Mouse (Mus musculus): ENCODE results near the gene Rai2. TPM values are rescaled to one million over a fixed set of nuclear protein-coding genes. Genes with fewer than 3 reads are reported as not detected.
"Not testable (repeated sequence)": the region's sequence is repeated elsewhere in the genome, so short reads cannot be mapped to it uniquely, and the experiment has no call there.

Gene Rai2
- polyA plus RNA-seq, 1 experiment from 2014 or later, result 2.5 TPM

GRCm38 (mm10) chrX:161733581-161734309 lies 16.9 kb downstream of the Rai2 start:
- WGBS, result 85% methylated on average over 12 of the region's 12 CpGs
- H3K27me3 ChIP-seq, result peaks cover 53% of the 10 kb centered on the region

GRCm38 (mm10) chrX:161734310-161734676 lies 17.4 kb downstream of the Rai2 start:
- Histone ChIP-seq H3K4me2 (no peak overlapping the region), H3K4me3 (replicated peaks) (no peak overlapping the region), H3K9ac (replicated peaks) (no peak overlapping the region), H3K4me1 (replicated peaks) (no peaks in the 10 kb centered on the region), H3K27me3 (peaks cover 59% of the 10 kb centered on the region), H3K36me3 (no peaks in the 10 kb centered on the region), H3K9me3 (no peaks in the 10 kb centered on the region), H3K27ac (no peak overlapping the region)
- no peak for ATAC-seq (ENCODE audit: insufficient number of reproducible peaks, insufficient read depth, low FRiP score, low TSS enrichment, low read depth)
- 82% methylated on average over 4 of the region's 4 CpGs for WGBS

More at GRCm38 (mm10) chrX:161733581-161734309, 16.9 kb downstream of the Rai2 start:
- Histone ChIP-seq H3K9ac (replicated peaks) (no peak overlapping the region), H3K27ac (no peak overlapping the region), H3K9me3 (no peaks in the 10 kb centered on the region), H3K36me3 (no peaks in the 10 kb centered on the region), H3K4me1 (replicated peaks) (no peaks in the 10 kb centered on the region), H3K4me2 (no peak overlapping the region), H3K4me3 (replicated peaks) (no peak overlapping the region)
- ATAC-seq (ENCODE audit: insufficient number of reproducible peaks, insufficient read depth, low FRiP score, low TSS enrichment, low read depth), result no peak

GRCm38 (mm10) chrX:161739374-161739773 lies 22.5 kb downstream of the Rai2 start:
- Histone ChIP-seq H3K27ac (no peak overlapping the region), H3K36me3 (no peaks in the 10 kb centered on the region), H3K4me3 (replicated peaks) (no peak overlapping the region), H3K4me1 (replicated peaks) (no peaks in the 10 kb centered on the region), H3K27me3 (peaks cover 47% of the 10 kb centered on the region), H3K9ac (replicated peaks) (no peak overlapping the region), H3K4me2 (no peak overlapping the region), H3K9me3 (no peaks in the 10 kb centered on the region)
- WGBS, result 72% methylated on average over 1 of the region's 1 CpGs
- no peak for ATAC-seq (ENCODE audit: insufficient number of reproducible peaks, insufficient read depth, low FRiP score, low TSS enrichment, low read depth)

GRCm38 (mm10) chrX:161743080-161743479 lies 26.2 kb downstream of the Rai2 start:
- H3K9me3 ChIP-seq, result no peaks in the 10 kb centered on the region
- H3K4me3 ChIP-seq (replicated peaks), result no peak overlapping the region
- no peaks in the 10 kb centered on the region for H3K36me3 ChIP-seq
- no peak overlapping the region for H3K4me2 ChIP-seq
- H3K9ac ChIP-seq (replicated peaks), result no peak overlapping the region
- no peak overlapping the region for H3K27ac ChIP-seq
- peaks cover 49% of the 10 kb centered on the region for H3K27me3 ChIP-seq
- no peak for ATAC-seq (ENCODE audit: insufficient number of reproducible peaks, insufficient read depth, low FRiP score, low TSS enrichment, low read depth)
- WGBS, result 55% methylated on average over 3 of the region's 3 CpGs
- no peaks in the 10 kb centered on the region for H3K4me1 ChIP-seq (replicated peaks)

- H3K27ac ChIP-seq, result no peak overlapping the region
- H3K9me3 ChIP-seq, result no peaks in the 10 kb centered on the region
- H3K4me1 ChIP-seq (replicated peaks), result no peaks in the 10 kb centered on the region
- no peak overlapping the region for H3K9ac ChIP-seq (replicated peaks)
- no peak overlapping the region for H3K4me2 ChIP-seq
- WGBS, result 88% methylated on average over 3 of the region's 3 CpGs
- H3K4me3 ChIP-seq (replicated peaks), result no peak overlapping the region
- H3K36me3 ChIP-seq, result no peaks in the 10 kb centered on the region
- H3K27me3 ChIP-seq, result peaks cover 53% of the 10 kb centered on the region
- no peak for ATAC-seq (ENCODE audit: insufficient number of reproducible peaks, insufficient read depth, low FRiP score, low TSS enrichment, low read depth)
Observed at GRCm38 (mm10) chrX:161745296-161745695, 28.4 kb downstream of the Rai2 start.

- WGBS, result 74% methylated on average over 2 of the region's 2 CpGs
- no peak overlapping the region for H3K4me3 ChIP-seq (replicated peaks)
- H3K4me2 ChIP-seq, result no peak overlapping the region
- H3K9ac ChIP-seq (replicated peaks), result no peak overlapping the region
- H3K4me1 ChIP-seq (replicated peaks), result no peaks in the 10 kb centered on the region
- H3K36me3 ChIP-seq, result no peaks in the 10 kb centered on the region
- ATAC-seq (ENCODE audit: insufficient number of reproducible peaks, insufficient read depth, low FRiP score, low TSS enrichment, low read depth), result no peak
- no peak overlapping the region for H3K27ac ChIP-seq
- H3K9me3 ChIP-seq, result no peaks in the 10 kb centered on the region
- peaks cover 52% of the 10 kb centered on the region for H3K27me3 ChIP-seq
Observed at GRCm38 (mm10) chrX:161747337-161747736, 30.5 kb downstream of the Rai2 start.

- ATAC-seq (ENCODE audit: insufficient number of reproducible peaks, insufficient read depth, low FRiP score, low TSS enrichment, low read depth), result no peak
- no peak overlapping the region for H3K4me3 ChIP-seq (replicated peaks)
- no peaks in the 10 kb centered on the region for H3K36me3 ChIP-seq
- H3K4me1 ChIP-seq (replicated peaks), result no peaks in the 10 kb centered on the region
- H3K27me3 ChIP-seq, result peaks cover 55% of the 10 kb centered on the region
- WGBS, result 91% methylated on average over 2 of the region's 2 CpGs
- no peaks in the 10 kb centered on the region for H3K9me3 ChIP-seq
- H3K27ac ChIP-seq, result no peak overlapping the region
- no peak overlapping the region for H3K4me2 ChIP-seq
- no peak overlapping the region for H3K9ac ChIP-seq (replicated peaks)
Observed at GRCm38 (mm10) chrX:161753514-161753913, 36.6 kb downstream of the Rai2 start.

GRCm38 (mm10) chrX:161776321-161776962 lies 59.6 kb downstream of the Rai2 start:
- H3K9me3 ChIP-seq, result no peaks in the 10 kb centered on the region
- H3K27me3 ChIP-seq, result peaks cover 70% of the 10 kb centered on the region
- ATAC-seq (ENCODE audit: insufficient number of reproducible peaks, insufficient read depth, low FRiP score, low TSS enrichment, low read depth), result no peak
- no peak overlapping the region for H3K4me2 ChIP-seq
- H3K36me3 ChIP-seq, result no peaks in the 10 kb centered on the region
- WGBS, result 85% methylated on average over 12 of the region's 12 CpGs
- no peak overlapping the region for H3K9ac ChIP-seq (replicated peaks)
- peaks cover 4% of the 10 kb centered on the region; the same call in 1 of the 2 replicates for H3K4me1 ChIP-seq (replicated peaks)
- no peak overlapping the region for H3K27ac ChIP-seq
- no peak overlapping the region for H3K4me3 ChIP-seq (replicated peaks)

GRCm38 (mm10) chrX:161780321-161781034 lies 63.6 kb downstream of the Rai2 start:
- WGBS, result 61% methylated on average over 6 of the region's 6 CpGs
- H3K4me1 ChIP-seq (replicated peaks), result peaks cover 4% of the 10 kb centered on the region; the same call in 1 of the 2 replicates
- no peaks in the 10 kb centered on the region for H3K9me3 ChIP-seq
- H3K36me3 ChIP-seq, result no peaks in the 10 kb centered on the region
- no peak overlapping the region for H3K4me3 ChIP-seq (replicated peaks)
- 0 out of 2 replicates have a peak, but pooled peaks have one; percentile 10 for ATAC-seq (ENCODE audit: insufficient number of reproducible peaks, insufficient read depth, low FRiP score, low TSS enrichment, low read depth)
- 0 out of 2 replicates have a peak overlapping the region, but pooled peaks have one; percentile 12 for H3K27ac ChIP-seq
- H3K4me2 ChIP-seq, result no peak overlapping the region
- H3K27me3 ChIP-seq, result peaks cover 54% of the 10 kb centered on the region
- no peak overlapping the region for H3K9ac ChIP-seq (replicated peaks)

GRCm38 (mm10) chrX:161790182-161790581 lies 73.3 kb downstream of the Rai2 start:
- H3K27ac ChIP-seq, result no peak overlapping the region
- WGBS, result 29% methylated on average over 6 of the region's 6 CpGs
- H3K9me3 ChIP-seq, result no peaks in the 10 kb centered on the region
- H3K4me2 ChIP-seq, result no peak overlapping the region
- no peaks in the 10 kb centered on the region for H3K4me1 ChIP-seq (replicated peaks)
- H3K36me3 ChIP-seq, result no peaks in the 10 kb centered on the region
- H3K9ac ChIP-seq (replicated peaks), result no peak overlapping the region
- no peak for ATAC-seq (ENCODE audit: insufficient number of reproducible peaks, insufficient read depth, low FRiP score, low TSS enrichment, low read depth)
- no peak overlapping the region for H3K4me3 ChIP-seq (replicated peaks)
- H3K27me3 ChIP-seq, result peaks cover 49% of the 10 kb centered on the region

- H3K4me3 ChIP-seq (replicated peaks); H3K9ac ChIP-seq (replicated peaks); ATAC-seq (ENCODE audit: insufficient number of reproducible peaks, insufficient read depth, low FRiP score, low TSS enrichment, low read depth); H3K27me3 ChIP-seq; H3K36me3 ChIP-seq; H3K4me2 ChIP-seq; H3K9me3 ChIP-seq; H3K27ac ChIP-seq; H3K4me1 ChIP-seq (replicated peaks): not testable (repeated sequence)
- WGBS, result 19% methylated on average over 2 of the region's 2 CpGs
Observed at GRCm38 (mm10) chrX:161826186-161826585, 109.3 kb downstream of the Rai2 start.

Measured in limb, embryonic 12.5 days (tissue).